Comparison of ENCODE assay signal across 9 mouse cellular contexts in the genomic region with DNA sequence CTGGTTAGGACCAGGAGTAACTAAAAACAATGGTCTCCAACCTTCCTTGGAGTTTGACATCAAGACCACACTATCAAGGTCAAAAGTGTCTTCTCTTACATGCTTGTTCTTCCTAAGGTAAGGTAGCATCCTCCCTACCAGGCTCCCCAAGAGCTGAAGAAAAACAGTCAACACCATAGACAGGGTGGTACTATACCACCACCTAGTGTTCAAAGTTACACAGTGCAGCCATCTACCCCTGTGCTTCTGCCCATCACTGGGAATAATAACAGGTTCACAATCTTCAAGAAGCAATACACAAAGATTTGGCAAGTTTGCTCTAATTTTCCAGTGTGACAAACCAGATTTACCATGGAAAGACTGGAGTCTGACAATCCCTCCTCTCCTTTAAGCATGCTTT. TPM values are rescaled to one million over a fixed set of nuclear protein-coding genes. Genes with fewer than 3 reads are reported as not detected.
A peak's percentile ranks its signal among the peaks of the same experiment; 100 is the strongest.
DNase-seq lines count a peak whose midpoint lies in the region; ATAC-seq and TF ChIP-seq lines count a peak whose summit lies in the region.
"Had no signal": no experiment of that assay in that cellular context is flagged by ENCODE, and none has a peak within 500 bp of the region (broad histone marks: within the 10 kb centered on the region; RNA-seq: fewer than 3 reads in every experiment).

No protein-coding gene starts in this region.

- intact Hi-C loops in gastrocnemius, adult 2 months (cut with DNase I) = no loop called here

- H3K9me3 ChIP-seq in ES-E14 (ENCODE audit: control insufficient read depth, insufficient read depth, low read depth, low read length) = no peaks in the 10 kb centered on the region
- peaks cover 5% of the 10 kb centered on the region; the same call in 1 of the 2 replicates for H3K9me3 ChIP-seq in kidney, embryonic 16.5 days (ENCODE audit: low read length)
- H3K9me3 ChIP-seq in liver, embryonic 16.5 days (replicated peaks; ENCODE audit: control insufficient read depth, low read length) = no peaks in the 10 kb centered on the region

- no peak overlapping the region for H3K4me2 ChIP-seq in kidney, embryonic 16.5 days (replicated peaks; ENCODE audit: low read depth, low read length)
- no peak overlapping the region for H3K4me2 ChIP-seq in liver, embryonic 16.5 days (ENCODE audit: low read depth, low read length)

- no peak overlapping the region for H3K4me3 ChIP-seq in gastrocnemius, adult 2 months
- H3K4me3 ChIP-seq in ES-E14 (ENCODE audit: insufficient read depth in 1 of 2, low read depth in 1 of 2, low read length in 2 of 2, poor library complexity in 1 of 2, severe bottlenecking in 1 of 2) = no peak overlapping the region
- no peak overlapping the region for H3K4me3 ChIP-seq in cerebellum, adult 2 months (replicated peaks; ENCODE audit: insufficient read depth, low read depth, low read length)
- H3K4me3 ChIP-seq in kidney, embryonic 16.5 days (ENCODE audit: low read length) = no peak overlapping the region
- no peak overlapping the region for H3K4me3 ChIP-seq in liver, embryonic 16.5 days (ENCODE audit: low read depth, low read length)

- no peaks in the 10 kb centered on the region for H3K27me3 ChIP-seq in cerebellum, adult 2 months (ENCODE audit: control insufficient read depth, insufficient read depth, low read length)
- no peaks in the 10 kb centered on the region for H3K27me3 ChIP-seq in kidney, embryonic 16.5 days (ENCODE audit: insufficient read depth, low read length)
- no peaks in the 10 kb centered on the region for H3K27me3 ChIP-seq in liver, embryonic 16.5 days (ENCODE audit: control insufficient read depth, insufficient read depth, low read depth, low read length)

- peak; percentile 91 for TF ChIP-seq CTCF in gastrocnemius, adult 2 months (IDR thresholded peaks at IDR 0.05)
- peak; percentile 41; the same call in 1 of the 2 replicates for TF ChIP-seq CTCF in cerebellum, adult 2 months (IDR thresholded peaks at IDR 0.05; ENCODE audit: borderline replicate concordance, insufficient read depth, low read depth, low read length)

- no peak for DNase-seq in gastrocnemius, adult 2 months
- no peak for DNase-seq in gastrocnemius, postnatal 25 days
- DNase-seq in ES-E14 (ENCODE audit: low read depth, low spot score) = peak; percentile 43
- DNase-seq in cerebellum, adult 2 months = peak; percentile 20 to 26
- DNase-seq in retina, adult 2 months (ENCODE audit: low read depth, low spot score) = peak; percentile 8

- in situ Hi-C loops in ES-E14 (cut with MboI; ENCODE audit: low sequenced_read_pairs in 2 of 2, unreplicated experiment in 2 of 2) = no loop called here

- no peak for TF ChIP-seq POLR2A in cerebellum, adult 2 months (IDR thresholded peaks at IDR 0.05; ENCODE audit: borderline replicate concordance, insufficient read depth, low read length)

- H3K27ac ChIP-seq in gastrocnemius, adult 2 months = no peak overlapping the region
- no peak overlapping the region for H3K27ac ChIP-seq in ES-E14 (ENCODE audit: insufficient read depth, low read depth, low read length, poor library complexity, severe bottlenecking)
- no peak overlapping the region for H3K27ac ChIP-seq in cerebellum, adult 2 months (ENCODE audit: insufficient read depth, low read length)
- H3K27ac ChIP-seq in kidney, embryonic 16.5 days (ENCODE audit: low read length) = no peak overlapping the region
- H3K27ac ChIP-seq in liver, embryonic 16.5 days (ENCODE audit: low read length) = no peak overlapping the region

- no peaks in the 10 kb centered on the region for H3K4me1 ChIP-seq in ES-E14 (ENCODE audit: control insufficient read depth in 2 of 2, insufficient read depth in 2 of 2, low read length in 2 of 2, poor library complexity in 1 of 2)
- H3K4me1 ChIP-seq in cerebellum, adult 2 months (ENCODE audit: control insufficient read depth, insufficient read depth, low read length) = no peaks in the 10 kb centered on the region
- H3K4me1 ChIP-seq in kidney, embryonic 16.5 days (ENCODE audit: insufficient read depth, low read length) = no peaks in the 10 kb centered on the region
- H3K4me1 ChIP-seq in liver, embryonic 16.5 days (ENCODE audit: control insufficient read depth, low read depth, low read length) = no peaks in the 10 kb centered on the region

- H3K9ac ChIP-seq in ES-E14 (ENCODE audit: insufficient read depth, low read depth, low read length, poor library complexity, severe bottlenecking) = no peak overlapping the region
- no peak overlapping the region for H3K9ac ChIP-seq in kidney, embryonic 16.5 days (replicated peaks; ENCODE audit: low read length)
- no peak overlapping the region for H3K9ac ChIP-seq in liver, embryonic 16.5 days (ENCODE audit: low read depth, low read length)

- peak; percentile 95 for ATAC-seq in frontal cortex, adult (ENCODE audit: low TSS enrichment)
- ATAC-seq in kidney, embryonic 16.5 days (ENCODE audit: low FRiP score, low TSS enrichment) = peak; percentile 65; the same call in 1 of the 2 replicates
- ATAC-seq in liver, embryonic 16.5 days (ENCODE audit: low read depth) = peak; percentile 43; the same call in 1 of the 2 replicates

- H3K36me3 ChIP-seq in ES-E14 (ENCODE audit: control insufficient read depth, insufficient read depth, low read length, poor library complexity, severe bottlenecking) = peaks cover 3% of the 10 kb centered on the region; the same call in 1 of the 2 replicates
- peaks cover 27% of the 10 kb centered on the region for H3K36me3 ChIP-seq in kidney, embryonic 16.5 days (ENCODE audit: insufficient read depth, low read length)
- H3K36me3 ChIP-seq in liver, embryonic 16.5 days (ENCODE audit: control insufficient read depth, insufficient read depth) = peaks cover 17% of the 10 kb centered on the region

TF ChIP-seq in ES-E14, 5 proteins besides CTCF, POLR2A, EP300 and RAD21:
- no peak for TF ChIP-seq MAFK (IDR thresholded peaks at IDR 0.05; ENCODE audit: insufficient read depth, low read depth, low read length)
- TF ChIP-seq ZC3H11A (IDR thresholded peaks at IDR 0.05; ENCODE audit: borderline replicate concordance, low read depth, low read length) = peak; percentile 86
- no peak for TF ChIP-seq HCFC1 (IDR thresholded peaks at IDR 0.05; ENCODE audit: borderline replicate concordance, insufficient read depth, low read length)
- no peak for TF ChIP-seq CHD2 (IDR thresholded peaks at IDR 0.05; ENCODE audit: low read depth, low read length)
- no peak for TF ChIP-seq ZNF384 (IDR thresholded peaks at IDR 0.05; ENCODE audit: low read depth, low read length)

RNA-seq across cellular contexts. Expression of a gene that starts 15.4 kb away (rescaled TPM):
- total RNA-seq in gastrocnemius, adult 2 months (2021) = not detected
- total RNA-seq in gastrocnemius, postnatal 25 days (2021) = not detected
- total RNA-seq in ES-E14 (2012; rRNA removed) = not detected in 2 replicates
- not detected in 2 replicates for polyA plus RNA-seq in cerebellum, adult 2 months (2012; rRNA removed)
- not detected in 2 replicates for polyA plus RNA-seq in kidney, embryonic 16.5 days (2015; fragmentation: Nextera tagmentation; extraction: Ambion mirVana)
- polyA plus RNA-seq in liver, embryonic 16.5 days (2015; fragmentation: Nextera tagmentation; extraction: Ambion mirVana) = not detected in 2 replicates
- total RNA-seq: left cerebral cortex, postnatal 10 days had no signal

RNA-seq across cellular contexts. Expression of a gene that starts 47.0 kb away (rescaled TPM):
- total RNA-seq in gastrocnemius, adult 2 months (2021) = 10 to 100 TPM; 41.5 to 50.0 TPM
- 10 to 100 TPM; 31.4 to 35.1 TPM for total RNA-seq in gastrocnemius, postnatal 25 days (2021)
- total RNA-seq in ES-E14 (2012; rRNA removed) = 7.0 and 11.5 TPM in 2 replicates
- 39.7 and 43.3 TPM in 2 replicates for polyA plus RNA-seq in cerebellum, adult 2 months (2012; rRNA removed)
- polyA plus RNA-seq in kidney, embryonic 16.5 days (2015; fragmentation: Nextera tagmentation; extraction: Ambion mirVana) = 29.1 and 29.2 TPM in 2 replicates
- polyA plus RNA-seq in liver, embryonic 16.5 days (2015; fragmentation: Nextera tagmentation; extraction: Ambion mirVana) = 11.6 and 13.6 TPM in 2 replicates

Comparison
In these comparisons a context has a peak if more than half of its experiments do, and no peak if none do; other contexts are left out.
1. DNase-seq: peak in ES-E14 (single experiment), cerebellum, adult 2 months (2 of 2) and retina, adult 2 months (single experiment); none in gastrocnemius, adult 2 months (single experiment) and gastrocnemius, postnatal 25 days (single experiment).
2. ATAC-seq: peak in every context shown above with its lines; median percentile 95 in frontal cortex, adult; 65 in kidney, embryonic 16.5 days; 43 in liver, embryonic 16.5 days.